1 mouse cellular context compared by ENCODE assay signal in the genomic region with DNA sequence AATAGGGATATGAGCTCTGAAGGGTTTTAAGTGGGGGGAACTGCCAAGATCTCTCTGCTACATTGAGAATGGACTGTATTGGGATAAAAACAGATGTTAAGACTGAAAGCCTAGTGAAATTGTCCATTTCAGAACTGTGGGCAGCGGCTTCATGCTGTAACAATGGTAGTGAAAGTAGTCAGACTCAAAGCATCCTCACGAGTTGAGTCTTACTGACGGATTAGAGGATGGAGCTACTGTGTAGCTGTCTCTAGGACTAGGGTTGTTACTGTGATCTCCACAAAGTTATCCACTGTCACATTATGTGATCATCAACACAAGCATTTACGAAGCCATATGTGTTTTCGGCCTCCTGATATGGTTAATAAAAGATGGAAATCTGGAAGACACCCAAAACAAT.
A peak's percentile ranks its signal among the peaks of the same experiment; 100 is the strongest.
TF ChIP-seq lines count a peak whose summit lies in the region.

No protein-coding gene starts in this region.

TF ChIP-seq in MEL, 35 proteins besides CTCF, POLR2A, EP300 and RAD21:
- no peak for TF ChIP-seq ZKSCAN1 (IDR thresholded peaks at IDR 0.05; ENCODE audit: low read depth, low read length)
- TF ChIP-seq SIN3A (IDR thresholded peaks at IDR 0.05; ENCODE audit: low read length), result peak; percentile 18; the same call in 1 of the 2 replicates
- peak; percentile 65 for TF ChIP-seq MXI1 (IDR thresholded peaks at IDR 0.05; ENCODE audit: low read depth, low read length)
- 0 out of 2 replicates have a peak, but pooled peaks have one; percentile 1 for TF ChIP-seq MYC (IDR thresholded peaks at IDR 0.05; ENCODE audit: low read depth, low read length)
